Mouse (Mus musculus): ENCODE data around the gene Ttc7b. TPM values are rescaled to one million over a fixed set of nuclear protein-coding genes. Genes with fewer than 3 reads are reported as not detected.
A peak's percentile ranks its signal among the peaks of the same experiment; 100 is the strongest.

Ttc7b gene
- polyA plus RNA-seq, 1 experiment from 2014 or later = 5.0 TPM

DNA sequence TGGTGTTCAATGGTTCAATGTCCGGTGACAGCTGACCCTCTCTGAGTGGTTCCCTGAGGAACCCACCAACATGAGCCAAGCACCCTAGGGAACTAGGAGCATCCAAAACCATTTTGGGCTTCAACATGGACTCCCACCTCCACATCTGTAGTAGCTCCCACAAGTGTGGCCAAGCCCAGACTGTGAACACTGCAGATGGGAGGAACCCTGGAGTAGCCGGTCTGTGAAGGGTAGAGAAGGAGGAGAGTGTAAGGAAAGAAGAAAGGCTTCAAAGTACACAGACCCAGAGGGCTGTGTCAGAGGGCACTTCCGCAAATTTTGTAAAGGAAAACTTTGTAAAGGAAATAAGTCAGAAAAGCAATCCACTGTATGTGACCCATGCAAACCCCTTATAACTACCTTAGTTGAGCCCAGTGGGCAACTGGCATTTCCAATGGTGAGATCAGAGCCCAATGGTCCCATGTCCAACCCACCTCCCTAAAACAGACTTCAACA is 75.9 kb downstream of the Ttc7b start:
- Histone ChIP-seq H3K27me3 (no peaks in the 10 kb centered on the region), H3K27ac (no peak overlapping the region), H3K4me1 (peaks cover 16% of the 10 kb centered on the region), H3K36me3 (no peaks in the 10 kb centered on the region), H3K9ac (no peak overlapping the region), H3K4me3 (no peak overlapping the region), H3K9me3 (no peaks in the 10 kb centered on the region), H3K4me2 (no peak overlapping the region)
- no peak for ATAC-seq (ENCODE audit: insufficient number of reproducible peaks, low FRiP score, low TSS enrichment, low read depth)
- 92% methylated on average over 3 of the region's 3 CpGs for WGBS

GRCm38 (mm10) chr12:100443452-100443851 is 77.2 kb downstream of the Ttc7b start:
- ATAC-seq (ENCODE audit: insufficient number of reproducible peaks, low FRiP score, low TSS enrichment, low read depth) = no peak
- Histone ChIP-seq H3K36me3 (no peaks in the 10 kb centered on the region), H3K27ac (no peak overlapping the region), H3K9ac (no peak overlapping the region), H3K4me3 (no peak overlapping the region), H3K4me1 (peaks cover 21% of the 10 kb centered on the region), H3K4me2 (no peak overlapping the region), H3K27me3 (no peaks in the 10 kb centered on the region), H3K9me3 (no peaks in the 10 kb centered on the region)
- WGBS = 61% methylated on average over 6 of the region's 6 CpGs

DNA sequence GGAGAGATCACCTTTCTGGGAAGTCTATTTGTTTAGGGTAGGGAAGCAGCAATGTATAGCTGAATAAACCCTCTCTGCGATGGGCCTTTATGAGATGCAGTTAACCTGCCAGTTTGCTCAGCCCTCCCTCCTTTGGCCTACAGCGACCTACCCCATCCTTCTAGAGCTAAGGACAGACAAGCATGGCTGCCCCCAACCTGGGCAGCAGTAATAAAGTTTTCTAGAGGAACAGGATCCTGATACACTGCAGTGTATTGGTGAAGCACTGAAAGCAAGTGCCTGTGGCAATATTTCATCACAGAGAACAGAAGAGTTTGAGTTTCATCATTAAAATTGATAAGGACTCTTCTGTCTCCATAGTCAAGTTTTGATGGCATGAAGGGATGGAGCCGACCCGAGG is 79.0 kb downstream of the Ttc7b start:
- no peaks in the 10 kb centered on the region for H3K36me3 ChIP-seq
- H3K9me3 ChIP-seq = no peaks in the 10 kb centered on the region
- H3K4me3 ChIP-seq = no peak overlapping the region
- H3K27ac ChIP-seq = no peak overlapping the region
- 89% methylated on average over 4 of the region's 4 CpGs for WGBS
- H3K4me1 ChIP-seq = peaks cover 15% of the 10 kb centered on the region
- H3K9ac ChIP-seq = no peak overlapping the region
- no peak overlapping the region for H3K4me2 ChIP-seq
- ATAC-seq (ENCODE audit: insufficient number of reproducible peaks, low FRiP score, low TSS enrichment, low read depth) = no peak
- H3K27me3 ChIP-seq = no peaks in the 10 kb centered on the region

DNA sequence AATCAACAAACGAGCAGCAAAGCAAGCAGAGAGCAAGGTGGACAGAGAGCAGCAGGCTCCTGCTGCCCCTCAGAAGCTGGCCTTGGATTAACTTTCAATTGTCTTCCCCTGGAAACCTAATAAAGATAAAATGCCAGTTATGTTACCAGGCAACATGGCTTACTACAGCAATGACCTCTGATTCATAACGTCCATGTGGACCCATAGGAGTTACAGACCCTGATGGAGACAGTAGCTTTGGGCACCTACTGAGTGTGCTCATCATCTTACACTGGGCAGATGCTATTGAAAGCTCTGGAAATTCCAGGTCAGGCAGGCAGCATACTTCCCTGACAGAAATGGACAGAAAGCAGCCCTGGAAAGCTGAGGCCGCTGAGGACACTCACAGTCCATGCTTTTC is 80.7 kb downstream of the Ttc7b start:
- peaks cover 15% of the 10 kb centered on the region for H3K4me1 ChIP-seq
- ATAC-seq (ENCODE audit: insufficient number of reproducible peaks, low FRiP score, low TSS enrichment, low read depth) = no peak
- no peak overlapping the region for H3K4me3 ChIP-seq
- 61% methylated on average over 3 of the region's 3 CpGs for WGBS
- no peaks in the 10 kb centered on the region for H3K27me3 ChIP-seq
- H3K4me2 ChIP-seq = no peak overlapping the region
- H3K36me3 ChIP-seq = 0 out of 2 replicates have a peak, but pooled peaks cover 4% of the 10 kb centered on the region
- H3K9ac ChIP-seq = no peak overlapping the region
- H3K9me3 ChIP-seq = no peaks in the 10 kb centered on the region
- 0 out of 2 replicates have a peak overlapping the region, but pooled peaks have one; percentile 8 for H3K27ac ChIP-seq

- peaks cover 13% of the 10 kb centered on the region for H3K4me1 ChIP-seq
- no peak overlapping the region for H3K4me3 ChIP-seq
- H3K9ac ChIP-seq = no peak overlapping the region
- no peak overlapping the region for H3K27ac ChIP-seq
- WGBS = 64% methylated on average over 4 of the region's 4 CpGs
- no peaks in the 10 kb centered on the region for H3K9me3 ChIP-seq
- H3K36me3 ChIP-seq = 0 out of 2 replicates have a peak, but pooled peaks cover 4% of the 10 kb centered on the region
- H3K4me2 ChIP-seq = no peak overlapping the region
- H3K27me3 ChIP-seq = no peaks in the 10 kb centered on the region
- no peak for ATAC-seq (ENCODE audit: insufficient number of reproducible peaks, low FRiP score, low TSS enrichment, low read depth)
Measured at GRCm38 (mm10) chr12:100439145-100439755, 81.4 kb downstream of the Ttc7b start.

DNA sequence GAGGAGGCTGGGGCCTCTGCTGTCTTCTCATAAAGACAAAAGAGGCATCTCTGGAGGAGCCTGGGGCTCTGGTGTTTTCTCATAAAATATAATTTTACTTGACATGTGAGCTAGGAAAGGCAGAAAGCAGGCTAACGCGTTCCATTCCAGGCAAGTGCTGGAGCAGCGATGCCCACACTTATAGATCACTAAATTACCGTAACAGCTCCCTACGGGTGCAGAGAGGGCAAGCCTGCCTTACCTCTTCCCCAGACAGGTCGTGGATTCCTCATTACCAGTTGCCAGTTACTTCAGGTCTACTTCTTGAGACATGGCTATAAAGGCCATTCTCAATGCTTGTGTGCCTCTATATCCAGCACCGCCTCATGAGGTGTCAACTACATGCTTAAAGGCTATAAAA is 82.1 kb downstream of the Ttc7b start:
- H3K36me3 ChIP-seq = 0 out of 2 replicates have a peak, but pooled peaks cover 4% of the 10 kb centered on the region
- H3K9me3 ChIP-seq = no peaks in the 10 kb centered on the region
- no peak overlapping the region for H3K9ac ChIP-seq
- H3K4me1 ChIP-seq = peaks cover 6% of the 10 kb centered on the region; the same call in 1 of the 2 replicates
- 48% methylated on average over 7 of the region's 7 CpGs for WGBS
- no peaks in the 10 kb centered on the region for H3K27me3 ChIP-seq
- ATAC-seq (ENCODE audit: insufficient number of reproducible peaks, low FRiP score, low TSS enrichment, low read depth) = no peak
- H3K4me3 ChIP-seq = no peak overlapping the region
- no peak overlapping the region for H3K4me2 ChIP-seq
- 0 out of 2 replicates have a peak overlapping the region, but pooled peaks have one; percentile 12 for H3K27ac ChIP-seq

- Histone ChIP-seq H3K27ac (no peak overlapping the region), H3K36me3 (0 out of 2 replicates have a peak, but pooled peaks cover 4% of the 10 kb centered on the region), H3K9me3 (no peaks in the 10 kb centered on the region), H3K27me3 (no peaks in the 10 kb centered on the region), H3K4me3 (no peak overlapping the region), H3K4me1 (peaks cover 5% of the 10 kb centered on the region; the same call in 1 of the 2 replicates), H3K9ac (no peak overlapping the region), H3K4me2 (no peak overlapping the region)
- 81% methylated on average over 5 of the region's 5 CpGs for WGBS
- ATAC-seq (ENCODE audit: insufficient number of reproducible peaks, low FRiP score, low TSS enrichment, low read depth) = no peak
Measured at GRCm38 (mm10) chr12:100437862-100438261, 82.8 kb downstream of the Ttc7b start.

GRCm38 (mm10) chr12:100435763-100436162 is 84.9 kb downstream of the Ttc7b start:
- no peak overlapping the region for H3K9ac ChIP-seq
- no peaks in the 10 kb centered on the region for H3K9me3 ChIP-seq
- no peak overlapping the region for H3K4me3 ChIP-seq
- peaks cover 6% of the 10 kb centered on the region; the same call in 1 of the 2 replicates for H3K4me1 ChIP-seq
- 0 out of 2 replicates have a peak, but pooled peaks cover 4% of the 10 kb centered on the region for H3K36me3 ChIP-seq
- H3K27me3 ChIP-seq = no peaks in the 10 kb centered on the region
- H3K4me2 ChIP-seq = no peak overlapping the region
- no peak for ATAC-seq (ENCODE audit: insufficient number of reproducible peaks, low FRiP score, low TSS enrichment, low read depth)
- WGBS = 53% methylated on average over 1 of the region's 1 CpGs
- H3K27ac ChIP-seq = no peak overlapping the region

- no peaks in the 10 kb centered on the region for H3K27me3 ChIP-seq
- H3K36me3 ChIP-seq = 0 out of 2 replicates have a peak, but pooled peaks cover 4% of the 10 kb centered on the region
- H3K4me1 ChIP-seq = 0 out of 2 replicates have a peak, but pooled peaks cover 3% of the 10 kb centered on the region
- 87% methylated on average over 6 of the region's 6 CpGs for WGBS
- no peak overlapping the region for H3K9ac ChIP-seq
- H3K4me2 ChIP-seq = no peak overlapping the region
- H3K27ac ChIP-seq = no peak overlapping the region
- no peak overlapping the region for H3K4me3 ChIP-seq
- no peaks in the 10 kb centered on the region for H3K9me3 ChIP-seq
- no peak for ATAC-seq (ENCODE audit: insufficient number of reproducible peaks, low FRiP score, low TSS enrichment, low read depth)
Measured at GRCm38 (mm10) chr12:100431830-100432229, 88.8 kb downstream of the Ttc7b start.

DNA sequence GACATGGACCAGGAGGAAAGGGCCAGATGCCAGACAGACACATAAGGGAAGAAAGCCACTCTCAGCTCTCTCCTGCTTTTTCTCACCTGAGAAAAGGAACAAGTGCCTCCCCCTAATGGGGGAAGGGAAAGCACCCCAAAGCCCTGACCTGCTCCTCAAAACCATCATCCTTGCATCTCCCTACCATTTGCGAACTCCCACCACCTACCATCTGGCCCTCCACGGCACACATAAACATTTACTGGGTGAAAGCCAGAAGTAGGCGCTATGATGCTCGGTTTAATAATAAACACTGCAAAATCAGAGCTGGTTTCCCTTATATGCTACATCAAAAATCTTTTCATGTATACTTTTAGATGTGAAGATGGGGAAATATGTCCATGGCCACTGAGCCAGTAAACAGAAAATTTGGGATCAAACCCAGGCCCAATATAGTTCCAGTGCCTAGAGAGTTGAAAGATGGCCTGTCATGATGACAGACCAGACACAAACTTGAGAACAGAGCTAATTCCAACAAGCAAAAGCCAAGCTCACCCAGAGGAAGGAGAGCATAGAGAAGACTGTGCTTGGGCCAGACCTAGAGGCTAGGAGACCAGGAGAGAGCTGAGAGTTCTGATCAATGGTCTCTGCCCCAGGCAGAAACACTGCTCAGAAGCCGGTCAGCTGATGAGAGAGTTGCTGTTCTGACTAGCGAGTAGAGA is 91.1 kb downstream of the Ttc7b start:
- peaks cover 5% of the 10 kb centered on the region; the same call in 1 of the 2 replicates for H3K4me1 ChIP-seq
- H3K27me3 ChIP-seq = no peaks in the 10 kb centered on the region
- H3K9me3 ChIP-seq = no peaks in the 10 kb centered on the region
- WGBS = 90% methylated on average over 6 of the region's 6 CpGs
- no peak overlapping the region for H3K4me3 ChIP-seq
- H3K27ac ChIP-seq = no peak overlapping the region
- no peak overlapping the region for H3K9ac ChIP-seq
- H3K4me2 ChIP-seq = no peak overlapping the region
- no peak for ATAC-seq (ENCODE audit: insufficient number of reproducible peaks, low FRiP score, low TSS enrichment, low read depth)
- H3K36me3 ChIP-seq = no peaks in the 10 kb centered on the region

DNA sequence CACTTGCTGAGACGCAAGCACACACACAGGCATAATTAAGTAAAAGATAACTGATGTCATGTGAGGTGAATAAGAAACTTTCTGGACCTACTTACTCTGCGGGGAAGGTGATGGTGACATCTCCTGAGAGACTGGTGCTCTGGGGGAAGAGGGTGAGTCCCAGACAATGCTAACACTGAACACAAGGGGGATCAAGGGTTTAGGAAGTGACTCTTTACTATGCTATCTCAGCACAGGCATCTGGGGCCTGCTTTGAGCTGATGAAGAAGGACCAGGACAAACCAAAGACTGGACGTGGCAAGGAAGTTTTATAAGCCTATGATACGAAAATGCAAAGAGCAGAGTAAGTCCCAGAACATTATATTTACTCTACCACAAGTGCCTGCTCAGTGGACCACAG is 92.4 kb downstream of the Ttc7b start:
- ATAC-seq (ENCODE audit: insufficient number of reproducible peaks, low FRiP score, low TSS enrichment, low read depth) = no peak
- 88% methylated on average over 4 of the region's 4 CpGs for WGBS
- Histone ChIP-seq H3K9me3 (no peaks in the 10 kb centered on the region), H3K4me2 (no peak overlapping the region), H3K4me3 (no peak overlapping the region), H3K9ac (no peak overlapping the region), H3K36me3 (no peaks in the 10 kb centered on the region), H3K27ac (no peak overlapping the region), H3K4me1 (peaks cover 5% of the 10 kb centered on the region; the same call in 1 of the 2 replicates), H3K27me3 (no peaks in the 10 kb centered on the region)

- Histone ChIP-seq H3K4me2 (no peak overlapping the region), H3K27me3 (no peaks in the 10 kb centered on the region), H3K9me3 (no peaks in the 10 kb centered on the region), H3K36me3 (no peaks in the 10 kb centered on the region), H3K27ac (no peak overlapping the region), H3K4me1 (peaks cover 15% of the 10 kb centered on the region), H3K4me3 (no peak overlapping the region), H3K9ac (no peak overlapping the region)
- ATAC-seq (ENCODE audit: insufficient number of reproducible peaks, low FRiP score, low TSS enrichment, low read depth) = peak; percentile 54; the same call in 1 of the 2 replicates
- 63% methylated on average over 4 of the region's 4 CpGs for WGBS
Measured at GRCm38 (mm10) chr12:100426212-100426611, 94.4 kb downstream of the Ttc7b start.
